Mouse (Mus musculus) brown adipose tissue, adult 24 weeks (tissue): ENCODE results near the gene Sectm1a. TPM values are rescaled to one million over a fixed set of nuclear protein-coding genes. Genes with fewer than 3 reads are reported as not detected.
"Not testable (repeated sequence)": the region's sequence is repeated elsewhere in the genome, so short reads cannot be mapped to it uniquely, and the experiment has no call there.

Source experiments
- H3K27ac ChIP-seq: fragments of 200-500 bp; replicated peaks from 2 replicates; pipeline ENCODE4 v1.5.1; 2012; ENCODE audit warnings: low read depth, mild to moderate bottlenecking, low read length
- H3K4me1 ChIP-seq: fragments of 200-500 bp; 2 replicates; pipeline ENCODE4 v1.6.1; 2012; ENCODE audit warnings: low read length, mixed read lengths; ENCODE audit not compliant: control insufficient read depth, insufficient read depth, insufficient read length
- H3K4me3 ChIP-seq: fragments of 200-500 bp; 2 replicates; pipeline ENCODE4 v1.5.1; 2012; ENCODE audit warnings: low read depth, mild to moderate bottlenecking, low read length, moderate library complexity; ENCODE audit not compliant: insufficient read depth
- polyA plus RNA-seq: library from polyadenylated mRNA; stranded (reverse); fragments of >200 nt; gene quantifications from 2 replicates; pipeline ENCODE4 v1.2.4, GENCODE M21; 2012; ENCODE audit not compliant: missing spikeins, insufficient read depth, insufficient read length

Sectm1a gene
- polyA plus RNA-seq, 1 experiment = not detected

- not testable (repeated sequence) for H3K4me3 ChIP-seq, H3K4me1 ChIP-seq, H3K27ac ChIP-seq
Observed at GRCm38 (mm10) chr11:121069662-121070061, 11.4 kb downstream of the Sectm1a start.

- H3K4me3 ChIP-seq = no peak overlapping the region
- no peaks in the 10 kb centered on the region for H3K4me1 ChIP-seq
- no peak overlapping the region for H3K27ac ChIP-seq
Observed at GRCm38 (mm10) chr11:121067895-121068294, 13.1 kb downstream of the Sectm1a start.

- no peak overlapping the region for H3K4me3 ChIP-seq
Observed at GRCm38 (mm10) chr11:121064197-121064596, 16.8 kb downstream of the Sectm1a start.

GRCm38 (mm10) chr11:121063379-121063778, 17.6 kb downstream of the Sectm1a start, which contains the start of gene Sectm1b:
Gene Sectm1b, minus strand, starts transcription at chr11:121063569.
- Histone ChIP-seq H3K27ac (no peak within 1 kb of the TSS), H3K4me3 (no peak within 1 kb of the TSS), H3K4me1 (peaks cover 4% of the 10 kb centered on the region; the same call in 1 of the 2 replicates)

More at GRCm38 (mm10) chr11:121064197-121064596, 16.8 kb downstream of the Sectm1a start:
- Histone ChIP-seq H3K27ac (no peak overlapping the region), H3K4me1 (no peaks in the 10 kb centered on the region)

GRCm38 (mm10) chr11:121061615-121062014, 19.4 kb downstream of the Sectm1a start:
- H3K27ac ChIP-seq = no peak overlapping the region
- peaks cover 5% of the 10 kb centered on the region for H3K4me1 ChIP-seq
- no peak overlapping the region for H3K4me3 ChIP-seq

GRCm38 (mm10) chr11:121060401-121061067, 20.5 kb downstream of the Sectm1a start:
- not testable (repeated sequence) for H3K4me1 ChIP-seq, H3K4me3 ChIP-seq, H3K27ac ChIP-seq

- Histone ChIP-seq H3K4me1 (peaks cover 7% of the 10 kb centered on the region), H3K4me3 (no peak overlapping the region), H3K27ac (no peak overlapping the region)
Observed at GRCm38 (mm10) chr11:121059471-121059870, 21.5 kb downstream of the Sectm1a start.

GRCm38 (mm10) chr11:121058956-121059355, 22.1 kb downstream of the Sectm1a start:
- H3K27ac ChIP-seq = no peak overlapping the region
- no peak overlapping the region for H3K4me3 ChIP-seq
- H3K4me1 ChIP-seq = peaks cover 7% of the 10 kb centered on the region

- Histone ChIP-seq H3K4me1 (peaks cover 7% of the 10 kb centered on the region), H3K4me3 (no peak overlapping the region), H3K27ac (no peak overlapping the region)
Observed at GRCm38 (mm10) chr11:121058122-121058521, 22.9 kb downstream of the Sectm1a start.

GRCm38 (mm10) chr11:121056536-121057236, 24.3 kb downstream of the Sectm1a start:
- Histone ChIP-seq H3K27ac (no peak overlapping the region), H3K4me3 (no peak overlapping the region), H3K4me1 (peaks cover 7% of the 10 kb centered on the region)

GRCm38 (mm10) chr11:121053536-121053935, 27.5 kb downstream of the Sectm1a start:
- H3K4me3 ChIP-seq = no peak overlapping the region
- no peak overlapping the region for H3K27ac ChIP-seq
- peaks cover 4% of the 10 kb centered on the region for H3K4me1 ChIP-seq

- no peak overlapping the region for H3K4me3 ChIP-seq
- no peak overlapping the region for H3K27ac ChIP-seq
- H3K4me1 ChIP-seq = peaks cover 2% of the 10 kb centered on the region; the same call in 1 of the 2 replicates
Observed at GRCm38 (mm10) chr11:121052387-121052786, 28.6 kb downstream of the Sectm1a start.

- Histone ChIP-seq H3K27ac (no peak overlapping the region), H3K4me1 (peaks cover 2% of the 10 kb centered on the region; the same call in 1 of the 2 replicates), H3K4me3 (no peak overlapping the region)
Observed at GRCm38 (mm10) chr11:121051793-121052192, 29.2 kb downstream of the Sectm1a start.

GRCm38 (mm10) chr11:121049840-121050239, 31.2 kb downstream of the Sectm1a start:
- Histone ChIP-seq H3K27ac (no peak overlapping the region), H3K4me3 (no peak overlapping the region), H3K4me1 (no peaks in the 10 kb centered on the region)

GRCm38 (mm10) chr11:121047826-121048399, 33.1 kb downstream of the Sectm1a start:
- H3K27ac ChIP-seq = no peak overlapping the region
- H3K4me3 ChIP-seq = no peak overlapping the region
- no peaks in the 10 kb centered on the region for H3K4me1 ChIP-seq
